Mouse (Mus musculus): ENCODE measurements around the gene Pecam1.
A peak's percentile ranks its signal among the peaks of the same experiment; 100 is the strongest.

- TF ChIP-seq FLI1 (IDR thresholded peaks at IDR 0.05; ENCODE audit: low read length) (peak; percentile 55; the same call in 1 of the 2 replicates), GATA1 (IDR thresholded peaks at IDR 0.05; ENCODE audit: borderline replicate concordance, low read length) (no peak)
These were observed 38.5 kb upstream of the Pecam1 start, which contains the start of the genes Ddx5 and Cep95 for GRCm38 (mm10) chr11:106788775-106789459.

All from megakaryocyte, embryonic 14.5 days (primary cell).